27 mouse cellular contexts compared by ENCODE assay signal in genomic region chr1:153007824-153008223, GRCm38 (mm10). TPM values are rescaled to one million over a fixed set of nuclear protein-coding genes. Genes with fewer than 3 reads are reported as not detected.
"Had no signal": no experiment of that assay in that cellular context is flagged by ENCODE, and none has a peak within 500 bp of the region (broad histone marks: within the 10 kb centered on the region; RNA-seq: fewer than 3 reads in every experiment).

No protein-coding gene starts in this region.

- H3K36me3 ChIP-seq: heart, embryonic 10.5 days; heart, embryonic 12.5 days; hindbrain, embryonic 10.5 days; hindbrain, embryonic 12.5 days; intestine, embryonic 15.5 days; limb, embryonic 13.5 days; limb, embryonic 15.5 days; liver, embryonic 12.5 days had no signal

- H3K4me3 ChIP-seq: gastrocnemius, adult 2 months; heart, embryonic 10.5 days; heart, embryonic 12.5 days; hindbrain, embryonic 10.5 days; hindbrain, embryonic 12.5 days; intestine, embryonic 15.5 days; limb, embryonic 13.5 days; limb, embryonic 15.5 days; liver, embryonic 12.5 days had no signal

- DNase-seq: gastrocnemius, adult 2 months; gastrocnemius, postnatal 10 days; gastrocnemius, postnatal 25 days; heart, postnatal 10 days; heart, postnatal 4 days; kidney, adult 18-20 months; kidney, adult 8-10 months; kidney, postnatal 10 days; kidney, postnatal 25 days; kidney, postnatal 4 days; layer of hippocampus, adult 9-11 months; layer of hippocampus, postnatal 36 days; left cerebral cortex, postnatal 4 days had no signal

- H3K4me1 ChIP-seq: intestine, embryonic 15.5 days; liver, embryonic 12.5 days had no signal

- H3K9me3 ChIP-seq: heart, embryonic 10.5 days; heart, embryonic 12.5 days; hindbrain, embryonic 10.5 days; hindbrain, embryonic 12.5 days; intestine, embryonic 15.5 days; limb, embryonic 13.5 days; limb, embryonic 15.5 days; liver, embryonic 12.5 days had no signal

- H3K27me3 ChIP-seq: heart, embryonic 12.5 days; hindbrain, embryonic 12.5 days; intestine, embryonic 15.5 days; limb, embryonic 13.5 days; limb, embryonic 15.5 days; liver, embryonic 12.5 days had no signal

- ATAC-seq: hindbrain, embryonic 16.5 days; inflammation-experienced regulatory T-cells, adult 6 months; intestine, embryonic 15.5 days; intestine, postnatal 0 days; liver, embryonic 12.5 days had no signal

- H3K27ac ChIP-seq: heart, embryonic 10.5 days; hindbrain, embryonic 10.5 days; hindbrain, embryonic 12.5 days; hindbrain, embryonic 14.5 days; intestine, embryonic 15.5 days; limb, embryonic 13.5 days; limb, embryonic 15.5 days; liver, embryonic 12.5 days; liver, embryonic 14.5 days had no signal

- H3K9ac ChIP-seq: heart, embryonic 12.5 days; hindbrain, embryonic 12.5 days; hindbrain, embryonic 14.5 days; intestine, embryonic 15.5 days; limb, embryonic 13.5 days; limb, embryonic 15.5 days; liver, embryonic 12.5 days; liver, embryonic 14.5 days had no signal

RNA-seq across cellular contexts. Expression of gene Nmnat2, which starts 53.0 kb away (rescaled TPM):
- total RNA-seq: granulocyte monocyte progenitor cell, adult 5-6 weeks had no signal
- polyA plus RNA-seq: liver, embryonic 12.5 days had no signal
